23 mouse cellular contexts compared by ENCODE assay signal in genomic region chr10:77974323-77974722, GRCm38 (mm10). TPM values are rescaled to one million over a fixed set of nuclear protein-coding genes. Genes with fewer than 3 reads are reported as not detected.
"Had no signal": no experiment of that assay in that cellular context is flagged by ENCODE, and none has a peak within 500 bp of the region (broad histone marks: within the 10 kb centered on the region; RNA-seq: fewer than 3 reads in every experiment).

No protein-coding gene starts in this region.

- H3K36me3 ChIP-seq: limb, embryonic 10.5 days; limb, embryonic 13.5 days; liver, embryonic 12.5 days; liver, embryonic 15.5 days; midbrain, embryonic 10.5 days; midbrain, embryonic 13.5 days; neural tube, embryonic 13.5 days; stomach, embryonic 15.5 days had no signal

- H3K9me3 ChIP-seq: limb, embryonic 10.5 days; limb, embryonic 13.5 days; liver, embryonic 12.5 days; liver, embryonic 15.5 days; midbrain, embryonic 10.5 days; midbrain, embryonic 13.5 days; neural tube, embryonic 13.5 days; stomach, embryonic 15.5 days had no signal

- ATAC-seq: liver, embryonic 12.5 days; lung, postnatal 0 days; midbrain, embryonic 13.5 days; midbrain, embryonic 16.5 days had no signal

- H3K4me3 ChIP-seq: limb, embryonic 10.5 days; limb, embryonic 13.5 days; liver, embryonic 12.5 days; liver, embryonic 15.5 days; midbrain, embryonic 10.5 days; midbrain, embryonic 13.5 days; myocyte; neural tube, embryonic 13.5 days; stomach, embryonic 15.5 days had no signal

- H3K4me2 ChIP-seq: limb, embryonic 13.5 days; liver, embryonic 12.5 days; liver, embryonic 15.5 days; lung, embryonic 14.5 days; midbrain, embryonic 13.5 days; neural tube, embryonic 13.5 days; stomach, embryonic 15.5 days had no signal

- DNase-seq: kidney, adult 18-20 months; kidney, adult 9 months; kidney, postnatal 14 days; kidney, postnatal 4 days; layer of hippocampus, postnatal 36 days; liver; lung, embryonic 14.5 days; retina, postnatal 1 day; right cerebral cortex, postnatal 25 days; thymus, adult 18-20 months; thymus, postnatal 14 days; thymus, postnatal 4 days had no signal

- H3K27ac ChIP-seq: limb, embryonic 10.5 days; limb, embryonic 13.5 days; liver, embryonic 12.5 days; liver, embryonic 15.5 days; midbrain, embryonic 10.5 days; midbrain, embryonic 13.5 days; neural tube, embryonic 13.5 days; stomach, embryonic 15.5 days had no signal

- H3K9ac ChIP-seq: limb, embryonic 13.5 days; liver, embryonic 12.5 days; liver, embryonic 15.5 days; lung, embryonic 14.5 days; stomach, embryonic 15.5 days had no signal

RNA-seq across cellular contexts. Expression of gene Trpm2, which starts 4.0 kb away (rescaled TPM):
- polyA plus RNA-seq: myocyte had no signal
